Mouse (Mus musculus) small intestine, adult 2 months (tissue): ENCODE measurements around the gene Isoc2b.

ENCODE experiments used
- CTCF ChIP-seq: fragments of 200-500 bp; IDR thresholded peaks from 2 replicates; pipeline ENCODE4 v1.5.1; 2012; ENCODE audit warnings: low read depth, mild to moderate bottlenecking, control low read depth, inconsistent platforms, low read length, moderate library complexity, mixed read lengths; ENCODE audit not compliant: insufficient replicate concordance, insufficient read length; ENCODE audit errors: extremely low read depth
- POLR2A ChIP-seq: fragments of 200-500 bp; IDR thresholded peaks from 2 replicates; pipeline ENCODE4 v1.6.1; 2012; ENCODE audit warnings: low read depth, mild to moderate bottlenecking, control low read depth, inconsistent platforms, low read length, moderate library complexity

GRCm38 (mm10) chr7:4825365-4825764, 44.7 kb downstream of the Isoc2b start:
- no peak for TF ChIP-seq POLR2A
- TF ChIP-seq CTCF, result no peak
